Mouse (Mus musculus): ENCODE measurements around the gene Tlr7. TPM values are rescaled to one million over a fixed set of nuclear protein-coding genes. Genes with fewer than 3 reads are reported as not detected.
"Not testable (repeated sequence)": the region's sequence is repeated elsewhere in the genome, so short reads cannot be mapped to it uniquely, and the experiment has no call there.

Gene Tlr7
- 11.1 and 36.7 TPM in 2 replicates for total RNA-seq (2015; ENCODE audit: low replicate concordance)
- 3.5 and 16.2 TPM in 2 replicates for total RNA-seq (2017; ENCODE audit: low replicate concordance)

GRCm38 (mm10) chrX:167330399-167330798 lies at the start of gene Tlr7:
Gene Tlr7, minus strand, starts transcription at chrX:167330558.
- no peak for ATAC-seq (replicated peaks; ENCODE audit: low FRiP score, poor library complexity, severe bottlenecking)

DNA sequence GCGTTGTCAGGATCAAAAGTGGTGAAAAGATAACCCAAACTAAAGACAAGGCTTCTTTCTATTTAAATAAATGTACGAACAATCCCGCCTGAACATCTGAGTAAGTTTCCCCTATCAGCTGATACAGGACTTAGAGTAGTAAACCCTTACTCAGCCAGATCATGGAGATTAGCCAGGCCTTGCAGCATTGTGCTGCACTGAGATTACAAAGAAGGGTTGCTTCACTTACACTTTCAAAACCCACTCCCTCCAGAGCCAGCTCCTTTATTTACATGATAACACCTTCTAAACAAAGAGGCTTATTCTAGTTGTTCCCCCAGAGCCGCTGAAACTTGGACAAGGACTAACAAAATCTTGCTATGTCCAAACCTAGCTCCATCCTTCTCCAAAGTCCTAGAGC lies 49.7 kb upstream of the Tlr7 start:
- ATAC-seq (replicated peaks; ENCODE audit: low FRiP score, poor library complexity, severe bottlenecking) = no peak

DNA sequence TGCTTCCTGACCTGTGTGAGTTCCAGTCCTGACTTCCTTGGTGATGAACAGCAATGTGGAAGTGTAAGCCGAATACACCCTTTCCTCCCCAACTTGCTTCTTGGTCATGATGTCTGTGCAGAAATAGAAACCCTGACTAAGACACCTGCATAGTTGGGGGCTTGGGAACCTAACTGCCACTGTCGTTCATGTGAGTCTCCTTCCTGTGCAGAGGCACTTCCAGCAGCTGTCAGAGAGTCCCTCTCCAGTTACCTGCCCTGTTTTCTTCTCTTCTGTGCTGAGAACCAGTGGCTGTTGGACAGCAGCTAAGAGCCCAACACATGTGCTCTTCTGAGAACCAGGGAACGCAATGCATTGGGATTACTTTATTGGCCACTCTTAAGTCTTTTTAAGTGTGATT lies 30.9 kb upstream of the Tlr7 start:
- not testable (repeated sequence) for ATAC-seq (replicated peaks; ENCODE audit: low FRiP score, poor library complexity, severe bottlenecking)

DNA sequence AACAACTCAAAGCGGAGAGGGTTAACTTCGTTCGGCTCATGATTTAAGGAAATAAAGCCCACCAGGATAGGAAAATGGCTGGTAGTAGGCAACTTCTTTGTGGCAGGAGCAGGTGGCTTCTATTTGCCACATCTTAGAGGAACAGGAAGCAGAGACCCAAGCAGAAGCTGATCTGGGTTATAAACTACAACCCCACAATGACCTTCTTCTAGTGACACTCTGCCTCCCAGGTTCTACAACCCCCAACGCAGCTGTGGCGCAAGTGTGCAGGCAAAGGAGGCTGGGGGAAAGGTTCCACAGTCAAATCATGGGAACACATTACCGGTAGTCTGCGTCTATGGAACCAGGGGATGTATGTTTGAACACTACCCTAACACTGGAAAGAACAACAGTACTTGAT lies 29.3 kb upstream of the Tlr7 start:
- ATAC-seq (replicated peaks; ENCODE audit: low FRiP score, poor library complexity, severe bottlenecking) = no peak

DNA sequence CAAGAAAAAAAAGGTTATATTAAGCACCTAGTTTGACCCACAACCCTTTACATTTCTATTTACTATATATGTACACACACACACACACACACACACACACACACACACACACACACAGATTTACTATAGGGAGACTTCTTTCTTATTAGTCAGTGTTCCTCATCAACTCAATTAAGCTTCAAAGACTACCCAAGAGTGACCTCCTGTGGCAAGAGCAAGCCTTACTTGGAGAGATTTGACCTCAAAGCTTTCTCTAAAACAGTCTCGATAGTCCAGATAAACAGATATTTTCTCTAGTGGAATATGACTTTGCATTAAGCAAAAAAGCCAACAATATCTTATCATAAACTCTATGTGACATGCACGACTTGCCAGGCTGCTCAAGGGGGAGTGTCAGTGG lies 27.1 kb upstream of the Tlr7 start:
- ATAC-seq (replicated peaks; ENCODE audit: low FRiP score, poor library complexity, severe bottlenecking) = no peak

- no peak for ATAC-seq (replicated peaks; ENCODE audit: low FRiP score, poor library complexity, severe bottlenecking)
These were observed 25.6 kb upstream of the Tlr7 start for GRCm38 (mm10) chrX:167355965-167356364.

GRCm38 (mm10) chrX:167353617-167354016 lies 23.3 kb upstream of the Tlr7 start:
- ATAC-seq (replicated peaks; ENCODE audit: low FRiP score, poor library complexity, severe bottlenecking) = no peak

DNA sequence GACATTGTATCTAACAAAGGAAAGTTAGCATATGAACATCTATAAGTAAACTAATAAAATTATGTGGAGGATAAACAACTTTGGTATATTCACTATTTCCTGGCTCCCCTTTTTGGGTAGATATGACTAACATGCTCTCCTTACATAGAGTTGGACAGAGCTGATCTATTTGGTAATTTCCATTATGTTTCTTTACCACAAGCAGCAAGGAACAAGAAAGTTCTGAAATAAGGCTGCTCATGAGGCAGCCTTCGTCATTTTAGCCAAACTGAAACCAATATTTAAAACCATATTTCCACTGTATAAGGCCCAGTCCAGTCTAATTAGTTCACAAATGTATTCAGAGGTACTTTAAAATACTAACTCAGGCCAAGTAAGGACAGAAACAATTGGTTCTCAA lies 16.1 kb upstream of the Tlr7 start:
- ATAC-seq (replicated peaks; ENCODE audit: low FRiP score, poor library complexity, severe bottlenecking) = no peak

GRCm38 (mm10) chrX:167344356-167344755 lies 14.0 kb upstream of the Tlr7 start:
- ATAC-seq (replicated peaks; ENCODE audit: low FRiP score, poor library complexity, severe bottlenecking) = no peak

- no peak for ATAC-seq (replicated peaks; ENCODE audit: low FRiP score, poor library complexity, severe bottlenecking)
These were observed 11.5 kb upstream of the Tlr7 start for GRCm38 (mm10) chrX:167341811-167342210.

GRCm38 (mm10) chrX:167340190-167340589 lies 9.8 kb upstream of the Tlr7 start:
- no peak for ATAC-seq (replicated peaks; ENCODE audit: low FRiP score, poor library complexity, severe bottlenecking)

GRCm38 (mm10) chrX:167337990-167338389 lies 7.6 kb upstream of the Tlr7 start:
- no peak for ATAC-seq (replicated peaks; ENCODE audit: low FRiP score, poor library complexity, severe bottlenecking)

DNA sequence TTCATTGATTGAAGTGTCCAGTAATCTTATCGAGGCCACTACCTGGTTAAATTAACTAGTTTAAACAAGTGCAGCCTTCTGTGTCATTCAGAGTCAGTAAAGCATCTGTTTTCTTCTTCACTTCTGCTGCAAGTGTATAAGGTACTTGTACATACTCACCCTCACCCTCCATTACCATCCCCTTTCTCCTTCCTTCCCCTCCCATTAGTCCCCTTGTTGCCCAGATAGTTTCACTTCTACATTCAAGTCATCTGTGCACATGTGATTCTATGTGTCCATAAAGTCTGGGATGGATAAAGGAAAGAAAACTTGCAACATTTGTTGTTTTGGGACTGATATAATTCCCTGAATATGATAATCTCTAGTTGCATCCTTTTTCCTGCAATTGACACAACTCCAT lies 4.2 kb upstream of the Tlr7 start:
- ATAC-seq (replicated peaks; ENCODE audit: low FRiP score, poor library complexity, severe bottlenecking) = no peak

GRCm38 (mm10) chrX:167332607-167333006 lies 2.2 kb upstream of the Tlr7 start:
- no peak for ATAC-seq (replicated peaks; ENCODE audit: low FRiP score, poor library complexity, severe bottlenecking)

GRCm38 (mm10) chrX:167330993-167331392 lies 635 bp upstream of the Tlr7 start:
- no peak for ATAC-seq (replicated peaks; ENCODE audit: low FRiP score, poor library complexity, severe bottlenecking)

DNA sequence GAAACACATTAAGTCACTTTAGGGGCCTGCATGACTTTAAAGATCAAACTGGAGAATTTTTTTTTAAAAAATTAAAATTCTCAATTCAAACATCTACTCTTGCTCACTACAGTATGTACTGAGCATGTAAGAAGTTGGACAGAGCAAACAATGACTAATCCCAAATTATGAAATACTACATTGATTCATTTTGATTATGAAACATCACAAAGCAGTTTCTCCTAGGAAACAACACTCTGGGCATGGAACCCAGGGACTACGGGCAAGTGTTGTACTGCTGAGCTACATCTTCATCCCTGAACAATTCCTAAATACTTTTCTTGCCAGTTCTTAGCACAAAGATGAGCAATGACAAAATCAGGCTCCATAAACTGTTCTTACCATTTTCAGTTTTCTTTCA lies 738 bp downstream of the Tlr7 start:
- ATAC-seq (replicated peaks; ENCODE audit: low FRiP score, poor library complexity, severe bottlenecking) = no peak

DNA sequence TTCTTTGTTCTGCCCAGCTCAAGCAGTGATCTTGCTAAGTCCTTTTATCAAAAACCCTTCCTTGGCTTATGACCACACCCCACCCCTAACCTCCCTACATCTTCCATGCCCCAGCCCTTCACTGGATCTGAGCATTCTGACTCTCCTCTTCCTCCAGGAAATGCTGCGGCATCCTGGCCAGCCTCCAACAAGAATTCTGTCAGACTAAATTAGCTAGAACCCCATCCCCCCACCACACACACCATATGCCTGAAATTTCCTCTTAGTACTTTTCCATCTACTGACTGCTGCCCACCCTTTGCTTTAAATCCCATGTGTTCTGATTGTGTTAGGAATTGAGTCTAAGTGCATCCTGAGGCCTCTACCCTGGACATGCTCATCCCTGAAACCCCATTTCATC lies 1.3 kb downstream of the Tlr7 start:
- no peak for ATAC-seq (replicated peaks; ENCODE audit: low FRiP score, poor library complexity, severe bottlenecking)

GRCm38 (mm10) chrX:167328519-167328918 lies 1.8 kb downstream of the Tlr7 start:
- ATAC-seq (replicated peaks; ENCODE audit: low FRiP score, poor library complexity, severe bottlenecking) = no peak

DNA sequence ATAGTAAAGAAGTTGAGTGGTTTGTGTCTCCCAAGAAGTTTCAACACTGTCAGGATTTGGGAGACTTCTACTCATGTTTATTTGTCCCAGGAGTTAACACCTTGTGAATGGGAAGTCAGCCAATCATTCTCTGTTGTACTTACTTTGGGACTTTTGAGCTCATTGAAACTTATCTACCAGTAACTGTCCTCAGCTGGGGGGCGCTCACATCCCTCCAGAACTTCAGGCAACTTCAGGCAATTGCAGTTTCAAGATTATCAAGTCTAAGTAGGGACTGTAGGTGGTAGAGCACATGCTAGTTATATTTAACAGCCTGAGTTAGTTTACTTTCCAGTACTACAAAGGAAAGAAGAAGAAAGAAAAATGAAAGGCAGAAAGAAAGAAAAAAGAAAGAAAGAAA lies 6.6 kb downstream of the Tlr7 start:
- ATAC-seq (replicated peaks; ENCODE audit: low FRiP score, poor library complexity, severe bottlenecking) = no peak

- ATAC-seq (replicated peaks; ENCODE audit: low FRiP score, poor library complexity, severe bottlenecking) = no peak
These were observed 9.0 kb downstream of the Tlr7 start for GRCm38 (mm10) chrX:167321233-167321806.

DNA sequence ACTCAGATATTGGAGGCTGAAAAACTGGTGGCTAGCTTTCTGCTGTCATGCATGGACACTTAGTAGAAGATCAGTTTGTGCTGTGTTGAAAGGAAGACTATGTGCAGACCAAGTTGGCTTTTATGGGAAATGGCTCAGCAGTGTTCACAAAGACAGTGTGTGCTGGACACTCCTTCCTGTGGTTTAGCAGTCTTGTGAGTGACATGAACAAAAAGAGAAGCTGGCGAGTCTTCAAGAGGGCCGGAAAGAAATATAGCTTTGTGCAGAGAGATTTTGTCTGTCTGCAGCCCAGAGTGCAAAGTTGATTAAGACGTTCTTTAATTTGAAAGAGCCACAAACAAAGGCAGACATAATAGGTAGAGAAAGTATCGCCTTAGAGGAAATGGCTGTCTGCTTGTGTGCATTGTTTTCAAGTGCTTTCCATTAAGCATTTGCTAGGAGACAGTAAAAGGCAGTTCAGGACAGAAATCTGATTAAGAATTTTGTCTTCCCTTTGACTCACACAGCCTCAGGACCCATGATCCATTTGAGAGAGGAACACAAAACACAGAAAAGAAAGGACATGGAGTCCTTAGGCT lies 11.4 kb downstream of the Tlr7 start:
- no peak for ATAC-seq (replicated peaks; ENCODE audit: low FRiP score, poor library complexity, severe bottlenecking)

DNA sequence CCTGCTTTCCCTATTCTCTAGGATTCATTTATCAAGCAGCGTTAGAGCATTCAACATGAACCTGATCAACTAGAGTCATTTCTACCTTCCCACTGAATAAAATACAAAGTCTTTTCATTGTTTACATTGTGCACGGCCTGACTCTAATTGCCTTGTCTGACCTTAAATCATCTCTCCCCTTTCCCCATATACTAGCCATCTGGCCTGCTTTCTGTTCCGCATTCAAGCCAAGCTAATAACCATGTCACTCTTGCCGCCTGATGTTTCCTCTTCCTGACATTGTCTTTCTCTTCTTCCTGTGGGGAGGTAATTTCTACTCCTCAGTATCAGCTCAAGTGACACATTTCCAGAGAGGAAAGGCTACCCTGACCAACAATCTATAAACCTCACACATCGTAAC lies 14.6 kb downstream of the Tlr7 start:
- ATAC-seq (replicated peaks; ENCODE audit: low FRiP score, poor library complexity, severe bottlenecking) = no peak

Measured in erythroblast, adult 5-6 weeks (primary cell).